Mouse (Mus musculus) lung, embryonic 14.5 days (tissue): ENCODE data around the gene Tipin. TPM values are rescaled to one million over a fixed set of nuclear protein-coding genes. Genes with fewer than 3 reads are reported as not detected.

ENCODE experiments used
- ATAC-seq: fragments of 200-750 bp; cut with Nextera tagmentation; 2 replicates; pipeline ENCODE4 v1.8.0; 2017; ENCODE audit warnings: mild to moderate bottlenecking, moderate TSS enrichment, moderate library complexity; ENCODE audit not compliant: insufficient read depth
- DNase-seq: peaks from one replicate; pipeline ENCODE4 v3.0.0-alpha.2; 2015
- H3K27ac ChIP-seq: fragments of 300-500 bp; sonication (generic); 2 replicates; pipeline ENCODE4 v1.5.1; 2014; ENCODE audit warnings: low read depth, mild to moderate bottlenecking, moderate library complexity
- H3K27me3 ChIP-seq: fragments of 300-500 bp; sonication (generic); 2 replicates; pipeline ENCODE4 v1.6.1; 2014; ENCODE audit warnings: low read length, control low read depth; ENCODE audit not compliant: insufficient read depth
- H3K36me3 ChIP-seq: fragments of 300-500 bp; sonication (generic); 2 replicates; pipeline ENCODE4 v1.6.1; 2014; ENCODE audit warnings: control low read depth; ENCODE audit not compliant: insufficient read depth
- H3K4me1 ChIP-seq: fragments of 300-500 bp; sonication (generic); 2 replicates; pipeline ENCODE4 v1.6.1; 2014; ENCODE audit warnings: antibody characterized with exemption, control low read depth; ENCODE audit not compliant: insufficient read depth
- H3K4me2 ChIP-seq: fragments of 300-500 bp; sonication (generic); 2 replicates; pipeline ENCODE4 v1.6.1; 2014; ENCODE audit warnings: mild to moderate bottlenecking
- H3K4me3 ChIP-seq: fragments of 300-500 bp; sonication (generic); 2 replicates; pipeline ENCODE4 v1.5.1; 2014; ENCODE audit warnings: low read depth, low read length
- H3K9ac ChIP-seq: fragments of 300-500 bp; sonication (generic); 2 replicates; pipeline ENCODE4 v1.6.1; 2014
- H3K9me3 ChIP-seq: fragments of 300-500 bp; sonication (generic); 2 replicates; pipeline ENCODE4 v1.6.1; 2016; ENCODE audit warnings: low read depth, low read length, control low read depth
- CTCF ChIP-seq: IDR thresholded peaks from 2 replicates; pipeline ENCODE4 v1.5.1; 2016; ENCODE audit warnings: antibody characterized with exemption, low read depth
- WGBS: fragments of 180-500 bp; shearing (Covaris S2); extraction: QIAGEN DNeasy Blood & Tissue Kit; methylation state at CpG from one replicate; pipeline ENCODE4 v1.1.7; 2014; 5-methylcytosine and 5-hydroxymethylcytosine counted together
- polyA plus RNA-seq: library from polyadenylated mRNA; unstranded; fragments of >200 nt; fragmentation: Nextera tagmentation; extraction: Ambion mirVana; gene quantifications from 2 replicates; pipeline ENCODE4 v1.2.1, GENCODE M21; 2014

Tipin gene
- polyA plus RNA-seq, 1 experiment from 2014 or later = 288 TPM

DNA sequence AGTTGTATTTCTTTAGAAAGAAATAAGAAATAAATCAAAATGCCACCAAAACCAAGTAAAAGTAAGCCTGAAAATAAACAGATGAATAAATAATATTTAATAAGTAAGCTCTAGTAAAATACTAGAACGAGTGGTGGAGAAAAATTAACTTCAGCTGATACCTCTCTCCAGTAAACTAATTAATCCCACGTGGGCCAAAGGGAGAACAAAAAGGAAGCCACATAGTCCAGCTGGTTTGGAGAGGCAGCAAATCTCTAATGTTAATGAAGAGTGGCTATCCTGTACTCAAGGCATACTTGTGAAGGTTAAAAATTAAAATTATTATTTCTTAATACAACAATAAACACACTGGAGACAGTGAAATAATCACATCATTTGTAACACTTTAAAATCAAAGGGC is 41.3 kb upstream of the Tipin start:
- Histone ChIP-seq H3K4me3 (no peak overlapping the region), H3K9me3 (no peaks in the 10 kb centered on the region), H3K27ac (no peak overlapping the region), H3K4me2 (peak overlapping the region; percentile 25; the same call in 1 of the 2 replicates), H3K27me3 (no peaks in the 10 kb centered on the region), H3K9ac (no peak overlapping the region), H3K36me3 (peaks cover 4% of the 10 kb centered on the region; the same call in 1 of the 2 replicates), H3K4me1 (peaks cover 6% of the 10 kb centered on the region)
- 19% methylated on average over 2 of the region's 2 CpGs for WGBS
- TF ChIP-seq CTCF = no peak
- ATAC-seq (no peak), DNase-seq (no peak)

GRCm38 (mm10) chr9:64240681-64241080 is 40.7 kb upstream of the Tipin start:
- Histone ChIP-seq H3K36me3 (peaks cover 6% of the 10 kb centered on the region; the same call in 1 of the 2 replicates), H3K4me1 (peaks cover 6% of the 10 kb centered on the region; the same call in 1 of the 2 replicates), H3K4me3 (no peak overlapping the region), H3K9ac (no peak overlapping the region), H3K9me3 (no peaks in the 10 kb centered on the region), H3K27me3 (no peaks in the 10 kb centered on the region), H3K27ac (no peak overlapping the region), H3K4me2 (peak overlapping the region; percentile 25; the same call in 1 of the 2 replicates)
- WGBS = 21% methylated on average over 8 of the region's 8 CpGs
- DNase-seq = peak; percentile 70
- ATAC-seq = no peak; the same call in 1 of the 2 replicates
- TF ChIP-seq CTCF = no peak

- Histone ChIP-seq H3K9ac (no peak overlapping the region), H3K9me3 (no peaks in the 10 kb centered on the region), H3K27ac (no peak overlapping the region), H3K36me3 (peaks cover 14% of the 10 kb centered on the region; the same call in 1 of the 2 replicates), H3K27me3 (no peaks in the 10 kb centered on the region), H3K4me1 (peaks cover 6% of the 10 kb centered on the region; the same call in 1 of the 2 replicates), H3K4me2 (no peak overlapping the region), H3K4me3 (no peak overlapping the region)
- ATAC-seq (no peak), DNase-seq (peak; percentile 39)
- no peak for TF ChIP-seq CTCF
- WGBS = 61% methylated on average over 6 of the region's 6 CpGs
Measured at GRCm38 (mm10) chr9:64242381-64242831, 39.0 kb upstream of the Tipin start.

DNA sequence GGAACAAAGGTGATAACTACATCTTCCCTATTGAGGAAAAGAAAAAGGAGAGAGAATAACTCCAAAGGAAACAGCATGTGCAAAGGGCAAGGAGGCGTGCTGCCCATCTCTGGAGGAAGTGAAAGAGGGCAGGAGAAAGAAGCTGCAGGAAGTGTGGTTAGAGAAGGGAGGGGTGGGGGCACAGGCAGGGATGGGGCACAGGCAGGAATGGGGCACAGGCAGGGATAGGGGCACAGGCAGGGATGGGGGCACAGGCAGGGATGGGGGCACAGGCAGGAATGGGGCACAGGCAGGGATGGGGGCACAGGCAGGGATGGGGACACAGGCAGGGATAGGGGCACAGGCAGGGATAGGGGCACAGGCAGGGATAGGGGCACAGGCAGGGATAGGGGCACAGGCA is 32.0 kb upstream of the Tipin start:
- no peak overlapping the region for H3K4me2 ChIP-seq
- peaks cover 14% of the 10 kb centered on the region; the same call in 1 of the 2 replicates for H3K36me3 ChIP-seq
- H3K27ac ChIP-seq = no peak overlapping the region
- 83% methylated on average over 1 of the region's 1 CpGs for WGBS
- no peak for TF ChIP-seq CTCF
- 0 out of 2 replicates have a peak, but pooled peaks cover 4% of the 10 kb centered on the region for H3K4me1 ChIP-seq
- H3K9ac ChIP-seq = no peak overlapping the region
- DNase-seq = no peak
- no peaks in the 10 kb centered on the region for H3K27me3 ChIP-seq
- no peak overlapping the region for H3K4me3 ChIP-seq
- no peak for ATAC-seq
- H3K9me3 ChIP-seq = no peaks in the 10 kb centered on the region

- H3K4me3 ChIP-seq = no peak overlapping the region
- TF ChIP-seq CTCF = no peak
- DNase-seq (no peak), ATAC-seq (no peak)
- H3K4me1 ChIP-seq = 0 out of 2 replicates have a peak, but pooled peaks cover 4% of the 10 kb centered on the region
- H3K27ac ChIP-seq = no peak overlapping the region
- H3K27me3 ChIP-seq = no peaks in the 10 kb centered on the region
- peaks cover 9% of the 10 kb centered on the region; the same call in 1 of the 2 replicates for H3K36me3 ChIP-seq
- no peak overlapping the region for H3K9ac ChIP-seq
- no peaks in the 10 kb centered on the region for H3K9me3 ChIP-seq
- no peak overlapping the region for H3K4me2 ChIP-seq
Measured at GRCm38 (mm10) chr9:64250111-64250730, 31.2 kb upstream of the Tipin start.

DNA sequence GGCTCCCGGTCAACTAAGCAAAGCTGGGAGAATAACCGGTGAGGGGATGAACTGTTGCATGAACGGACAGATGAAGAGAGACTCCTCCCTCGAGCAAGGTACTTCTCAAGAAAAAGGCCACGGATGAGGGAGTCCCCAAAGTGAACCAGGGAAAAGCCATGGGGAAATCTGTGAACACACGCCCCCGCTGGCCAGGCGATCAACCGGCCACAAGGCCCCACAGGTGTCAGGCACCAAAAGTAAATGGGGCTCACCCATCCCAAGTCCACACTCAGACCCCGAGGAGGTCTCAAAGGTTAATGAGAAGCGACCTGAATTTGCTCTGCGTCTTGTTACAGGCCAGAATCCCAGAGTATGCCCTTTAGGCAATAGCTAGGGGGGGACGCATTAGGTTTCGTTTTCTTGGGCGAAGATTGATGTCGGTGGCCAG is 28.8 kb upstream of the Tipin start:
- under 1% methylated on average over 16 of the region's 16 CpGs for WGBS
- H3K4me2 ChIP-seq = peak overlapping the region; percentile 88
- no peaks in the 10 kb centered on the region for H3K36me3 ChIP-seq
- no peaks in the 10 kb centered on the region for H3K27me3 ChIP-seq
- DNase-seq (peak; percentile 44), ATAC-seq (0 out of 2 replicates have a peak, but pooled peaks have one; percentile 0)
- H3K9ac ChIP-seq = peak overlapping the region; percentile 85
- peak; percentile 23; the same call in 1 of the 2 replicates for TF ChIP-seq CTCF
- H3K4me3 ChIP-seq = peak overlapping the region; percentile 89
- 0 out of 2 replicates have a peak, but pooled peaks cover 4% of the 10 kb centered on the region for H3K4me1 ChIP-seq
- no peaks in the 10 kb centered on the region for H3K9me3 ChIP-seq
- H3K27ac ChIP-seq = peak overlapping the region; percentile 96
